Mouse (Mus musculus) cerebellum, adult 9-11 months (tissue): ENCODE data around the gene Mrpl50.
"Not testable (repeated sequence)": the region's sequence is repeated elsewhere in the genome, so short reads cannot be mapped to it uniquely, and the experiment has no call there.

Experiments used
- DNase-seq: peaks from one replicate; pipeline ENCODE4 v3.0.0; 2022

Gene Mrpl50

GRCm38 (mm10) chr4:49506386-49506785 lies 14.5 kb downstream of the Mrpl50 start, which contains the start of gene Baat:
Gene Baat (minus strand): TSS chr4:49506557.
- DNase-seq: no peak

- DNase-seq: no peak
Observed at GRCm38 (mm10) chr4:49503563-49503962, 17.3 kb downstream of the Mrpl50 start.

GRCm38 (mm10) chr4:49485934-49486650 lies 34.8 kb downstream of the Mrpl50 start:
- not testable (repeated sequence) for DNase-seq

- DNase-seq: no peak
Observed at GRCm38 (mm10) chr4:49485442-49485841, 35.5 kb downstream of the Mrpl50 start.

- DNase-seq: no peak
Observed at GRCm38 (mm10) chr4:49480896-49481295, 40.0 kb downstream of the Mrpl50 start.

- DNase-seq: no peak
Observed at GRCm38 (mm10) chr4:49480104-49480760, 40.7 kb downstream of the Mrpl50 start.

GRCm38 (mm10) chr4:49479035-49479434 lies 41.9 kb downstream of the Mrpl50 start:
- DNase-seq: not testable (repeated sequence)

GRCm38 (mm10) chr4:49478118-49478877 lies 42.6 kb downstream of the Mrpl50 start:
- DNase-seq: no peak

- no peak for DNase-seq
Observed at GRCm38 (mm10) chr4:49474583-49474982, 46.3 kb downstream of the Mrpl50 start.

- no peak for DNase-seq
Observed at GRCm38 (mm10) chr4:49473435-49474100, 47.3 kb downstream of the Mrpl50 start, which contains the start of gene Acnat1. Gene Acnat1 (minus strand): TSS chr4:49473912.

GRCm38 (mm10) chr4:49469435-49470151 lies 51.3 kb downstream of the Mrpl50 start:
- DNase-seq: no peak

GRCm38 (mm10) chr4:49467360-49467759 lies 53.5 kb downstream of the Mrpl50 start:
- no peak for DNase-seq
